ENCODE assay signal across 9 mouse cellular contexts in the genomic region with DNA sequence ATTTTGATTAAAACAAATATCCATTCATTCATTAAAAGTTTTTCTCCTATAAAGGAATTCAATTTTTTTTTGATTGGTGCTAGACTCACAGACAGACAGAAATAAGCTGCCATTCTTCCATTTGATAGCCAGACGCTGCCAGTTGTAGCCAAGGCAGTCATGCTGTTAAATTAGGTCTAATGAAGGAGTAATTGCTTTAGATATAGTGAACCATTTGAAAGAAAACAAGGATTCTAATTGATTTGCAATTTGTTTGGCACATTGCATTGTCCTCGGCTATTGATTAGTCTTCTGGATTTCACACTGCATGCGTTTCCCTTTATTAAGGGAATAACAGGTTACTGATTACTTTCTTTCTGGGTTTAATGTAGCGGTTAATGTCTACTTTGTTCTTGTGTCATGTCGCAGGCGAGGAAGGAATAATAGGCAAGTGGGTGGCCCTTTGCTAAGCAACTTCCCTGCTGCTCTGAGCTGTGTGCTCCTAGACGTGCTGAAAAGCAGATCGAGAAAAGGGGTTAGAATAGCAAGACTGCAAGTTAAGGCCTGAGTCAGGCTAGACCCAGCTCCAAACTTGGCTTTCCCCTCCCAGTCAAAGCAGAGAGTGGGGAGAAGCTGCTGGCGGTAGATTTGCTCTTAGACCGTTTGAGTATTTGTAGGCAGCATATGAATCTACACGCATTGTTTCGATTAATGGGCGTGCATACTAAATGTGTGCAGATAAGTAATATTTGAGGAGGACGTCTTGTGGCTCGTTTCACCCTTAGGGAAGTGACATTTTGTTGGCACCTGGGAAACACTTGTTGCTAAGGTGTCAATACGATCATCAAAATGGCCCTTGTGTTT.
A peak's percentile ranks its signal among the peaks of the same experiment; 100 is the strongest.
DNase-seq lines count a peak whose midpoint lies in the region; ATAC-seq and TF ChIP-seq lines count a peak whose summit lies in the region.
"Had no signal": no experiment of that assay in that cellular context is flagged by ENCODE, and none has a peak within 500 bp of the region (broad histone marks: within the 10 kb centered on the region; RNA-seq: fewer than 3 reads in every experiment).

No protein-coding gene starts in this region.

- H3K27me3 ChIP-seq in heart, embryonic 10.5 days (ENCODE audit: insufficient read depth, poor library complexity, severe bottlenecking), result peaks cover 18% of the 10 kb centered on the region; the same call in 1 of the 2 replicates
- peaks cover 84% of the 10 kb centered on the region for H3K27me3 ChIP-seq in forebrain, postnatal 0 days (ENCODE audit: insufficient read depth, low read length)
- H3K27me3 ChIP-seq in midbrain, embryonic 12.5 days, result peaks cover 82% of the 10 kb centered on the region

- 0 out of 2 replicates have a peak, but pooled peaks cover 4% of the 10 kb centered on the region for H3K4me1 ChIP-seq in heart, embryonic 10.5 days
- no peaks in the 10 kb centered on the region; the same call in 1 of the 2 replicates for H3K4me1 ChIP-seq in forebrain, postnatal 0 days (ENCODE audit: insufficient read depth)
- H3K4me1 ChIP-seq in midbrain, embryonic 12.5 days, result peaks cover 27% of the 10 kb centered on the region
- H3K4me1 ChIP-seq: liver, embryonic 13.5 days had no signal

- 14% methylated on average over 16 of the region's 16 CpGs for WGBS in heart, embryonic 10.5 days
- WGBS in forebrain, postnatal 0 days, result 4% methylated on average over 16 of the region's 16 CpGs
- 3% methylated on average over 16 of the region's 16 CpGs for WGBS in midbrain, embryonic 12.5 days

- H3K4me3 ChIP-seq in heart, embryonic 10.5 days, result peak overlapping the region; percentile 42
- H3K4me3 ChIP-seq in forebrain, postnatal 0 days (ENCODE audit: low read depth, low read length), result no peak overlapping the region
- 0 out of 2 replicates have a peak overlapping the region, but pooled peaks have one; percentile 2 for H3K4me3 ChIP-seq in midbrain, embryonic 12.5 days
- H3K4me3 ChIP-seq: liver, embryonic 13.5 days had no signal

- H3K36me3 ChIP-seq in heart, embryonic 10.5 days, result no peaks in the 10 kb centered on the region
- no peaks in the 10 kb centered on the region for H3K36me3 ChIP-seq in forebrain, postnatal 0 days (ENCODE audit: insufficient read depth)
- no peaks in the 10 kb centered on the region for H3K36me3 ChIP-seq in midbrain, embryonic 12.5 days
- H3K36me3 ChIP-seq: liver, embryonic 13.5 days had no signal

- no peak overlapping the region for H3K9ac ChIP-seq in forebrain, postnatal 0 days
- no peak overlapping the region for H3K9ac ChIP-seq in midbrain, embryonic 12.5 days (replicated peaks)
- H3K9ac ChIP-seq: liver, embryonic 13.5 days had no signal

- TF ChIP-seq CTCF in forebrain, postnatal 0 days (IDR thresholded peaks at IDR 0.05; ENCODE audit: low read depth), result no peak

- DNase-seq in heart, embryonic 10.5 days (ENCODE audit: low spot score), result no peak
- DNase-seq in heart, postnatal 4 days, result no peak
- DNase-seq in brain, embryonic 18.5 days (ENCODE audit: low read depth, low spot score), result peak; percentile 30
- peak; percentile 42 for DNase-seq in forebrain, postnatal 0 days
- DNase-seq in ovary, postnatal 14 days (ENCODE audit: low spot score), result no peak
- no peak for DNase-seq in thymus, postnatal 0 days (ENCODE audit: low spot score)
- DNase-seq: liver, embryonic 13.5 days had no signal

- H3K9me3 ChIP-seq in heart, embryonic 10.5 days, result no peaks in the 10 kb centered on the region
- H3K9me3 ChIP-seq in forebrain, postnatal 0 days (ENCODE audit: low read length), result no peaks in the 10 kb centered on the region
- no peaks in the 10 kb centered on the region for H3K9me3 ChIP-seq in midbrain, embryonic 12.5 days
- H3K9me3 ChIP-seq: liver, embryonic 13.5 days had no signal

- peak overlapping the region; percentile 13; the same call in 1 of the 2 replicates for H3K4me2 ChIP-seq in forebrain, postnatal 0 days (ENCODE audit: low read depth)
- peak overlapping the region; percentile 39 for H3K4me2 ChIP-seq in midbrain, embryonic 12.5 days (replicated peaks)
- H3K4me2 ChIP-seq: liver, embryonic 13.5 days had no signal

- H3K27ac ChIP-seq in heart, embryonic 10.5 days, result no peak overlapping the region
- H3K27ac ChIP-seq in forebrain, postnatal 0 days (ENCODE audit: low read depth, low read length), result no peak overlapping the region
- no peak overlapping the region for H3K27ac ChIP-seq in midbrain, embryonic 12.5 days (replicated peaks)
- H3K27ac ChIP-seq: liver, embryonic 13.5 days had no signal

- ATAC-seq in forebrain, postnatal 0 days, result peak; percentile 77; the same call in 1 of the 2 replicates
- ATAC-seq in midbrain, embryonic 12.5 days (ENCODE audit: low FRiP score, low read depth), result peak; percentile 71
- ATAC-seq in megakaryocyte, adult 5-6 weeks (ENCODE audit: poor library complexity, severe bottlenecking), result no peak

Comparison
In these comparisons a context has a peak if more than half of its experiments do, and no peak if none do; other contexts are left out.
1. DNase-seq: peak in brain, embryonic 18.5 days (single experiment) and forebrain, postnatal 0 days (single experiment); none in heart, embryonic 10.5 days (single experiment), heart, postnatal 4 days (single experiment), ovary, postnatal 14 days (single experiment) and thymus, postnatal 0 days (single experiment).